Mouse (Mus musculus): ENCODE data around the gene G430095P16Rik.

G430095P16Rik gene

DNA sequence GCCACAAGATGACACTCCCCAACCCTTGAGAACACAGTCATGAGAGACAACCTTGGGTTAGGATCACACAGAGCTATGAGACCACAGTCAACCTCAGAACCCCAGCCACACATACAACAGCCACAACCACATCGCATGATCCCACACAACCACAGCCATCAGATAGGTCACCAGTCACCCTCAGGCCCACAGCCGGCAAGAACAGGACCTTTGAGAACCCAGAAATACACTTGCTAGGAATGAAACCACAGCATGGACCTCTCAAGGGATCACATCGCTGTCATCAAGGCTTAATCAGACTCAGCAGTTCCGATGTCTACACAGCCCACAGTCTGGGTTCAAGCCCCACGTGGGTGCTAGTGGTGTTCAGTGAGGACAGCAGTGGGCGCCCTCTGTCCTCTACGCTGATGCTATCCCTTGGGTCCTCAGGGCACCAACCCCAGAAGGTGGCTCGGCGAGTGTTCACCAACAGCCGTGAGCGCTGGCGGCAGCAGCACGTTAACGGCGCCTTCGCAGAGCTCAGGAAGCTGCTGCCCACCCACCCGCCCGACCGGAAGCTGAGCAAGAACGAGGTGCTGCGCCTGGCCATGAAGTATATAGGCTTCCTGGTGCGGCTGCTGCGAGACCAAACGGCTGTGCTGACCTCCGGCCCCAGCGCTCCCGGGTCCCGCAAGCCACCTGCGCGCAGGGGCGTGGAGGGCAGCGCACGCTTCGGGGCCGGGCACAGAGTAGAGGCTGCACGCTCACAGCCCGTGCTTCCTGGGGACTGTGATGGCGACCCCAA, 19.1 kb upstream of the G430095P16Rik start:
- no peak for DNase-seq (ENCODE audit: low spot score)

DNA sequence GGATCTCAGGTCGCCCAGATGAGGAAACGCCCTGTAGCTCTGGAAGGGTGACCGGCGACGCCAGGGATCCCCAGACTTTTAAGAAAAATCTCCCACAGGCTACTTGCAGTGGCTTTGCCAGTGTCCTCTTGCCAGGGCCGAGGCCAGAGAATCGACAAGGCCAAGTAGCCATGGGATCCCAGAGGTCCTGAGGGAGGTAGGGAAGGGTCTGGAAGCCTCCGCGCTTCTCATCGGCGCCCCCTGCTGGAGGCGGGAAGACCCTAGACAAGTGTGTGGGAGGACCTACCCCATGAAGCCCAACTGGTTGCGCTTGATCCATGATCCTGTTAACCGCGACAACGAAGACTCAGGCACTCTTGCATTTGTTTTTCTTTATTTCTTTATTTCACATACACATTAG, 18.5 kb upstream of the G430095P16Rik start:
- no peak for DNase-seq (ENCODE audit: low spot score)

DNA sequence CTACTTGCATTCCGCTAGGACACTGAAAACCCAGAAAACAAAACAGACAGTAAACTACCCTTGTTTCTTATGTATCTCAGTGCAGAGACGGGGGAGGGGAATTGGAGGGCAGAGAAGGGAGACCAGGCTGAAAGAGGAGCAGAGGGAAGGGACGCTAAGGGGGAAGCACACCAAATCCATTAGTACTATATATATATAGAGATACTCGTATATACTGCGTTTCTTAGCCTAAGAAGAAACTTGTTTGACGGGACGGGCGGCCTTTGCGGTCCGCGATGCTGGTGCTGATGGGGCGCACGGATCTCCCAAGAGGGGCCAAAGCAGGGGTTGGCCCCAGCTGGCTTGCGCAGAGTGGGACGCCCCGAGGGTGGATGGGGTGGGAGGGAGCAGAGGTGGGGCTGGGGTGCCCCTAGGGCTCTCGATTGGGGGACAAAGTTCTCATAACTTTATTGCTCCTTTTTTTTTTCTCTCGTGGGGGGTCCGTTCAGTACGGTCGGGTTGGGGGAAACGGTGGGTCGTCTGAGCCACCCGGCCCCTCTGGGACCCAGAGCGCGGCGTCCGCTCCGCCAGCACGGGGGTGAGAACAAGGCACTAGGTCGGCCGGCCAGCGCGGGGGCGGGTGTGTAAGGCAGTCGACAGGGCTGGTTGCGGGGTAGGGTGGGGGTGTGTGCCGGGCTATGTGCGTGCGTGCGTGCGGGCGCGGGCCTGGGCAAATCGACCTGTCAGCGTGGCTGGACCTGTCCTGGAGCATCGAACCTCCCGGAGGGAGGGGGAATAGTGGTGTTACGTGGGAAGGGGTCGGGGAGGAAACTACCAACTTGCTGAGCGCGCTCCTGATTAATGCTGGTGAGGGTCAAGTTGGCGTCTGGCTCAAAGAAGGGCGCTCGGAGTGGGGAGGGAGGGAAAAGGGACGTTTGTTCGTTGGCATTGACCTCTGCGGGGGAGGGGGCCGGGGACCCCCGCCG, 17.7 kb upstream of the G430095P16Rik start:
- DNase-seq (ENCODE audit: low spot score) = no peak

DNA sequence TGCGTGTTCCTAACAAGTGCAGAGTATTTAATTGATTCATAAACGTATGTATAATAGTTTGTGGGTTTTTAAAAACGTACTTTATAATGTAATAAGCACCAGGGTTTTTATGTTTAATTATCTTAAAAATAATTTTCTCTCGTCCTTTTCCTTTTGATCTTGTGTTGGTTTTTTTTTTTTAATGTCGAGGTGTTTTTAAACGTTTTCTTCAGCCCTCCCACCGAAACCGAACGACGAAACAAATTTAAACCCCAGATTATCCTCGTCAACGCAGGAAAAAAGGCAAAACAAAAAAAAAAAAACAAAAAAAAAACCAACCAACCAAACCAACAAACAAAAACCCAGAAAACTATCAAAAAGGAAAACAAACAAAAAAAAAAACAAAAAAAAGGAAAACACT, 16.8 kb upstream of the G430095P16Rik start:
- no peak for DNase-seq (ENCODE audit: low spot score)

DNA sequence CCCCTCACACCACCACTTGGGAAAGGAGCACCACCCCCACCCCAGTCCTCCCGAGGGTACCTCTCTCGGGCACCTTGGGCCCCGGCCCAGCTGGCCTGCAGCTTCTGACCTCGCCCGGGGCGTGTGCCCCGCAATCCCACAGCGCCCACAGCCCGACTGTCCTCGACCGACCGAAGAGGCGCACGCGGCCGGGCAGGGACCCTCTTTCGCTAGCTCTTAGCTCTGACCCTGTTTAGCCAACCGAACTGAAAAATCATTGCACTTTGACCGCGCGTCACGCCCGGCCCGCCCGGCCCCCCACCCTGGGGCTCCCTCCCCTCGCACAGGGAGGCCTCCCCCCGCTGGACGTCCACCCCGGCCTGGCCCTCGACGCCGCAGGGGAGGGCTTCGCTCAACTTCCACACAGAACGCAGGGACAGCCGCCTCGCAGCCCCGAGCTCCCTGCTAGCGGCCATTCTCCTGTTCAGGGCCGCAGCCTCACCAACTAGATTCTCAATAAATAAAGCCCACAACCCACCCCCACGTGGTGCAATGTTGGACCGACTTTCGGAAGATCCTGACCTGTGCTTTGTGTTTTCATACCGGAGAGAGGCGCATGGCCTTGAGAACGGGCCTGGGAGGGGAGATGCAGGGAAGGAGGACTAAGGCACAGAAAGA, 16.1 kb upstream of the G430095P16Rik start:
- no peak for DNase-seq (ENCODE audit: low spot score)

DNA sequence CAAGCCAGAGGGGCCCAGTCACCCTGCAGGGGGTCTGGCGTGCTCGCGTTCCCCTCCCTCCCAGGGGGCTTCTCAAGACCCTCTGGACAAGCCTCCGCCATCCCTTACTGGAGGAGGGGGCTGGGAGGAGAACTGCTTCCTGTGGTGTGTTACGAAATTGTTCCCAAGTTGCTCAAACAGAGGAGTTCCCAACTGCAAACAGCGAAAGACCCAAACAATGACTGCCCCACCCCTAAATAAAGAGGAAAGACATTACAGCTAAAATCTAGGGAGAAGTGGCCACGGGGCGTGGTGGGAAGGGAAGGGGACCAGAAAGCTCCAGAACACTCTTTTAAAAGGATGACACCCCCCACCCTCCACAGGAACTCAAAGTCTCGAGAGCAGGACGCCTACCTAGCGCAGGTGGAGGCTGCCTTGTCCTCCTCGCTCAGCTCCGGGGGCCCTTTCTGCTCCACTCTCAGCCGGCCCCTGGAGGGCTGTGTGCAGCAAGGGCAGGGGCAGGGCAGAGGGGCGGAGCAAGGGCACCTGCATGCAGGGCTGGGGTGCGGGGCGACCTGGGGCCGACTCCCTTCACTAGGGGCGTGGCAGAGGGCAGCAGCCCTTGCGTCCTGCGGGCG, 15.4 kb upstream of the G430095P16Rik start:
- DNase-seq (ENCODE audit: low spot score) = no peak

DNA sequence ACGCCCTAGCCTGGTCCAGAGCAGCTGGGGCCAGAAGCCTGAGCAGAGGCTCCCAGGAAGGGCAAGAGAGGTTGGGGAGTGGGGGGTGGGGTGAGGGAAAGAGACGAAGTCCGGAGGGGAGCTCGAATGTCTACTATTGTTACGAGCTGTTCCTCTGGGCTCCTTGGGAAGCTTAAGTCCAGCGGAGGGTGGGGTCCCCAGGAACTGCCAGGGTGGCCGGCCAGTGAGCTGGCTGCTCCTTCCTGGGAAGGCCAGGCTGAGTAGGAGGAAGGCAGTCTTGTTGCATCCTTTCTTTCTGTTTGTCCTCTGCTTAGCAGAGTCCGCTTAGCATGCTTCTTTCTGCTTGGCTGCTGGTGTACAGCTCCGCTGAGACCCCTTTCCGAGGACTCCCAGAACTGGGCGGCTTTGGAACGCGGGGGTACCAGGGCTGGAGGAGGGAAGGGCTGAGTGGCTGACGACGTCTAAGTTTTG, 14.7 kb upstream of the G430095P16Rik start:
- no peak for DNase-seq (ENCODE audit: low spot score)

DNA sequence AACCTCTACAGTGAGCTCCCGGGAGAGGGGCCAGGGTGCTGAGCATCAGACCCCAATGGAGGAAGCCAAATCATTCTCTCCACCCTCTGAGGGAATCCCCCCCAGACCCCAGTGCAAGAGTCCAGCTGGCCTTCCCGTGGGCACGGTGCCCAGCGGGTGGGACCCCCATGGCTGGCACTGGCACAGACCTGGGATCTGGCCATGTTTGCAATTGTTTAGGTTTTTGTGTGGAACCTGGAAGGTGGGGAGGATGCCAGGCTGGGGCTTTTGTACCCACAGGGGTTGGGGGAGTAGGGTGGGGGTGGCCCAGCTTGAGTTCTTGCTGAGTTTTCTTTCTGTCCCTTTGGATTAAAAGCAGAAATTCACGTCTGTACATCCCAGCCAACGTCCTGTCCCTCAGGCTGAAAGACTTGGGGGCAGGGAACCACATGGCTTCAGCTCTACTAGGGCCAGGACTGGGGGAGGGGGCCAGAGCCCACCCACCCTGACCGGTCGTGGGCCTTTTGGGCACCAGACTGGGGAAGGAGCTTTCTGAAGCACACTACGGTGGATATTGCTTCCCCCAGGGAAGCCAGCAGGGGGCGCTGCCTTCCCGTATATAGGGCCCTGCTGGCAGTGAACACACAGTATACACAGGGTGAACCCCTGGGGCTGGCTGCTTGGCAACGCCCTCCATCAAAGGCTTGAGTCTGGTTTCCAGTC, 13.9 kb upstream of the G430095P16Rik start:
- DNase-seq (ENCODE audit: low spot score) = no peak

DNA sequence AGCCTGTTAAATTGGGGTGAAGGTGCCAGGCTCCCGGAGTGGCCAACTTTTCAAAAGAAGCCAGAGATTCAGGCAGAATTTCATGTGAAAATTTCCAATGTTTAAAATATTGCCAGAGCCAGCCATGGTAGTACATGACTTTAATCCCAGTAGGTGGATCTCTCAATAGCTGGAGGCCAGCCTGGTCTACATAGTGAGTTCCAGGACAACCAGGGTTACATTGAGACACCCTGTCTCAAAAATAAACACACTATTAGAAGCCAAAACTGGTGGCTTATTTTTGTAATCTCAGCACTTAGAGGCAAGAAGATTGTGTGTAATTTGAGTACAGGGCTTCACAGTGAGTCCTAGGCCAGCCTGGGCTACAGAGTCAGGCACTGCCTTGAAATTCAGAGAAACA, 12.9 kb upstream of the G430095P16Rik start:
- DNase-seq (ENCODE audit: low spot score) = no peak

DNA sequence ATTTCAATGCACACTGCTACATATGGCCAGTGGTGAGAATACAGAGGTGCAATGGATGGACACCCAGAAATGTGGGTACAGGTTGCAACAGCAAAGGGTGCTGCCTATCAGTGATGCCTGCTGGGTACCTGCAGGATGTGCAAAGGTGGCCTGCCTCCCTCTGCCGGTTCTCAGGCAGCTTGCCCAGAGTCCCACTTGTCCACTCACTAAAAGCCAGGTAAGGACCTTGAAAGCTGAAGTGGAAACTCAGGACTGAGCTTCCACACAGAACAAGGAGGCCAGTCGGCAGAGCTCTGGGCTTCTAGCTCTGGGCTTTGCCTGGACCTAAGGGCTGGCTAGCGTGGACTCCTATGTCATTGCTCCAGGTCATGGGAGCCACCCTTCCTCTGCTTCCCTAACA, 11.5 kb upstream of the G430095P16Rik start:
- no peak for DNase-seq (ENCODE audit: low spot score)

DNA sequence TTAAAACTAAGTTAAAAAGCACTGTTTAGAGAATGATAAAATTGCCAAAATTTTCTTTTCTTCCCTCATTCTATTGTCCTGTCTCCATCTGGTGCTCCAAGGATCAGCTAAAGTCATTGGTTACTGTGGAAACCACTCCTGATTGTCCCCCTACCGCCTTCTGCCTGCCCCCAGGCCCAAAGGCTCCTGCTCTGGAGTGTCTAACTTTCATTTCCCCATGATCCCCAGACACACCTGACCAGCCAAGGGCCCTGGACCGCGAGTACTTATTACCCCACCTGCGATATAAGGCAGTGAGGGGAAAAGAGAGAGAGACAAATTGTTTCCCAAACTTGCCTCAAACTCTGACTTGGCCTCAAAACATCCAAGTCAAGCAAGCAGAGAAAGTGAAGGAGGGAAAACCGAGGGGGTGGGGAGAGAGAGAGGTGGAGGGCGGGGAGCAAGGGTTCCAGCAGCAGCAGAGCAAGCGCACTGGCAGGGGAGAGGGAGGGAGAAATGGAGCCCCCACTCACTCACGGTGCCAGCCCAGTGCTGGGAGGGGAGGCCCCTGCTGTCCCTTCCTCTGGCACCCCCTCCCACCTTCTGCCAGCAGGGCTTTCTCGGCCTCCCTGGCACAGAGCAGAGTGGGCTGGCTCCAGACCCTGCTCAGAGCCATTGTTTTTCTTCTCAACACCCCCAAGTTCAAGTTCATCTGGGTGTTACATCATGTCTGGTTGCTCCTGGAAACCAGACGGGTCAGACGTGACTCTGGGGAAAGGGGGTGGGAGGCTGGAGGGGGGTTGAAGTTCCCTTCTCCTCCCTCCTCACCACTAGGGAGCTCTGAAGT, 10.7 kb upstream of the G430095P16Rik start:
- DNase-seq (ENCODE audit: low spot score) = no peak

DNA sequence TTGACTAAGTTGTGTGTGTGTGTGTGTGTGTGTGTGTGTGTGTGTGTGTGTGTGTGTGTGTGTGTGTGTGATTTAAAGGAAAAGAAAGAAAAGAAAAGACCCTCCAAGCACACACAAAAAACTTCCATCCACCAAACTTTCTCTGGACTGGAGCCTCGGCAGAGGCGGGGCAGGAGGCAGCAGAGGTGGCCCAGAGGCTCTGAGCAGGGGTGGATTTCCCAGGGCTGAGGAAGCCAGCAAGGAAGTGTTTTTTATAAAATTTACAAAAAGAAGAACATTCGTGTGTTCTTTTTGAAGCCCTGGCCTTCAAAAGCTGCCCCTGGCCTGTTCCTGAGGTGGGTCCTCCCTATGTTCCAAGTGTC, 10.1 kb upstream of the G430095P16Rik start:
- no peak for DNase-seq (ENCODE audit: low spot score)

DNA sequence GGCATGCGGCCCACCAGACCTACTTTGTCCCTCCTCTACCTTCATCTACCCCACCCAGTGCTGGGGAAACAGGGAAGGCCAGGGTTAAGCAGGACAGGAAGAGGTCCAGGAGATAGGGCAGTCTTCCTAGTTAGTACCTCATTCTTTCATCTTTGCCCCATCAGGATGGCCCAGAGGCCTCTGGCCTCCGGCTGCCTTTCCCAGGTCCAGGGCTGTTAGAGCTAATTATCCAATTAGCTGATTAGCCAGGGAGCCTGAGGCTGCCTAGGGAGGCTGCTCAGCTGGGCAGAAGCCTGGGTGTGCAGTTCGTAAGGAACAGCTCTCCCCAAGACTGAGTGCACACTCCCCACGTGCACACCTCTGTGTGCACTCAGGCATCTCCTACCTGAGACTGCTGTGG, 9.4 kb upstream of the G430095P16Rik start:
- DNase-seq (ENCODE audit: low spot score) = no peak

DNA sequence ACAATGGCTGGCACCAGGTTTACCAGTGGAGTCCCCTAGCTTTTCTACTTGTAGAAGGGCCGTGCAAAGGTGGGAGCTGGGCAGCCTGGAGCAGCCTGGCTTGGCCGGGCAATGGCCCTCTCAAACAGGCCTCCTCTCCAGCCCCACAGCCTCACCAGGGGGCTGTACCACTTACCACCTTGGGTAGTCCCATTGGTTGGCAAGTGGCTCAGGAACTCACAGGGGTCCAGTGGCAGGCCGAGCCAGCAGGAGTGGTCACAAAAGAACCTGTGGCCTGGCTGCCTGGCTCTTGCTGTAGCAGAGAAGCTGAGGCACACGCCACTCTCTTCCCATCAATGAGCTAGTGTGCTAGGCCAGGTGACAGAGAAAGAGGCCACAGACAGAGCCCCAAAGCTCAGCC, 8.6 kb upstream of the G430095P16Rik start:
- no peak for DNase-seq (ENCODE audit: low spot score)

DNA sequence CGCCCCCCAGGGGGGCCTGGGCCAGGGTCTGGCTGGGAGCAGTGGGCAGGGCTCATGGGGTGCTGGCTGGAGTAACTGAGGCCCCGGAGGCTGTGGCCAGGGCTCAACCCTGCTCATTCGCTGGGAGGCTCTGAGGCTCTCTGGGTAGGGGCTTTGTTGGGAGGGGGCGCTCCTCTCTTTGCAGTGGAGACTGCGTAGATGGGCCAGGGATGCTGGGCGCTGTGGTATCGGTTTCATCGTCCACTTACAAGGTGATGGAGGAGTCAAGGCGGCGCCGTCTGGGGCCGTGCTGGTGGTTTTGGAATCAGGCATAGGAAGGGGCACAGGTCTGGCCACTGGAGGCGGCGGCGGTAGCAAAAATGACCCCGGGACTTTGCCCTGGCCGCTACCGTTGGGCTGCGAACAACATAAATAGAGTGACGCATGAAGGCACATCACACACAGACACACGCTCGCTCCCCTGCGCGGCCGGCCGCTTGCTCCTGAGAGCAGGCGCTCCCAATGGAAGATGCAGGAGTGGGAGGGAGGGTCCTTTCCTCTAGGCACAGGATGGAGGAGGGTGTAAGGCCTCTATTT, 6.8 kb upstream of the G430095P16Rik start:
- no peak for DNase-seq (ENCODE audit: low spot score)

DNA sequence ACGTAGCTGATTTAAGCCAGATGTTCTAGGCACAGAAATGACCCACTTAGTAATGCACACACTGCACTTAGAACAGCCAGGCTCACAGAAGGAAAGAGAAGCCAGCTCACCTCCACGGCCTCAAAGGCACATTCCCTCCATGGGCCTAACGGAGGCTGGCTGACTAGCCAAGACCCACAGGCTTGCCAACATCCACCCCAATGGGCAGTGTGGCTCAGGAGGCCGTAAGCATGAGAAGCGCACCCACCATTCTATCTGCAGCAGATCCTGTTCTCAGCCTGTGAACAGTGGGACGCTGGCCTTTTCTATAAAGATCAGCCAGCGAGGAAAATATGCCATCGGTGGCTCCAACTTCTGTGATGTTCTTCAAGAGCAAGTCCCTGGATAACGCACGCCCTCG, 6.0 kb upstream of the G430095P16Rik start:
- no peak for DNase-seq (ENCODE audit: low spot score)

DNA sequence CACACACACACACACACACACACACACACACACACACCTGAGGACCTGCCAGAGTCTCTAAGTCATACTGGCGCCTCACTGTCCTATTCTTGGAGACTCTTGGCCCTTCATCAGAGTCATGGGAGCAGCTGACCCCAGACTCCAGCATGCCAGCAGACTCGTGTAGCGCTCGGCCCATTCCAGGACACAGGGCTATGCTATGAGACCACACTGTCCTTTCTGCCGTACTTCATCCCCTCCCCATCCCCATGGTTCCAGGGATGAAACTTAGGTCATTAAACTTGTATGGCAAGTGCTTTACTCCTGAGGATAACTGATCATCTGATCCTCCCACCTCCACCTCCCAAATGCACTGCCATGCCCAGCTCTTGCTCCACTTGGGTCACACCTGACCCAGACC, 4.3 kb upstream of the G430095P16Rik start:
- DNase-seq (ENCODE audit: low spot score) = no peak

DNA sequence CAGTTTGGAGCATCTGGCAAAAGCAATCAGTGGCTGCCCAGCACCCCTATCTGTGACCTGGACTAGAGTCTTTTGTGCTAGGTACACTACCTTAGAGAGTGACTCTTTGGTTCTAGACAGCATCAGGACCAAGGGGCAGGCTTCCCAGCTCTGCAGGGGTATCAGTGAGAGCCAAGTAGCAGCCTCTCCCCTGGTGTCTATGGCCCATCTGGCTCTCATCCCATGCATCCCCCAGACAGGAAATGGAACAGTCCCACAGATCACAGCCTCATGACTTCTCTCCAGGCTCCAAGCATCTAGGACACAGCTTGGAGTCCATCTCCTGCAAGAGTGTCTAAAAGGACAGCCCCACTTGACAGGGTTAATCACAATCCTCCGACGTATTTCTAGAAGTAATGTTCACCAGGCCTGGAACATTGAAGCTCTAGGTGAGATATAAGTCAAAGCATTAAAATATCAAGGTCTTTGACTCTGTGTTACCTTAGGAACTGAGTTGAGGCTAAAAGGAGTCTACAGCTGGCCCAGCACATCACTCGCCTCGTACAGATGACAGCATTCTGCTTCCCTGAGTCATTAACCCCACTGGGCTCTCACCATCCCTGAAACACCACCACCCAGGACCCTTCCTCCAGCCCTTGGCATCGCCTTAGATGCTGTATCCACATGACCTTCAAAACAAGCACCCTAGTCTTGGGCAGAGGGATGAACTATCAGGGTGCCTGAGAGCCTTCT, 3.7 kb upstream of the G430095P16Rik start:
- DNase-seq (ENCODE audit: low spot score) = no peak

DNA sequence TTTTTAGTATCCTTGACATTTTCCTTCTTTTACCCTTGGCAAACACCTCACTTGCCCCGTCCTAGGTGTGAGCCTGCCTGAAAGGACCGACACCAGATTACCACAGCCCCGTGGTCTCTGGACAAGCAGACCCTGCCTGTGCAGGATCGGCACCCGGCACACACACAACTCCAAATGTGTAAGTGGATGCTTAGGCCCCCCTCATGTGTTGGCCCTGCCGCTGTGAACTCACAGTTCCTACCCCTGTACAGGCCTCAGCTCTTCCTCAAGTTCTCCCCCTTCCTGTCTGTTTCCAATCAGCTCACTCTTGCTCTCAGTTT, 317 bp upstream of the G430095P16Rik start:
- no peak for DNase-seq (ENCODE audit: low spot score)

DNA sequence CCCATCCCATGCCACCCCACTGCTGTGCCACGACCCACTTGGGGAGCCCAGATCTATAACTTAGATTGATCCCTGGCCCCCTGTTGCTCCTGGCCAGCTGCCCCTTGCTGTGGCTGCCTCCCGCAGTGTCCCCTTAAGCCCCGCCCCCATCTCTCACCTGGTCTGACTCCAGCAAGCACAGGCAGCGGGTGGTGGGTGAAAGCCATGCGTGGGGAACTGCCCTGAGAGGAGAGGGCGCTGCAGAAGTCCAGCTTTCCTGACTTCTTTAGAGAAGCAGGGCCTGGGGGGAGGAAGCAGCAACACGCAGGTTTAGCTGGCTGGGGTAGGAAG, 729 bp downstream of the G430095P16Rik start:
- no peak for DNase-seq (ENCODE audit: low spot score)

Data from layer of hippocampus, adult 9-10 months (tissue).